Mouse (Mus musculus) right cerebral cortex, adult 18-20 months (tissue): Measurements from ENCODE around the gene Mrps21.
"Not testable (repeated sequence)": the region's sequence is repeated elsewhere in the genome, so short reads cannot be mapped to it uniquely, and the experiment has no call there.

Source experiments
- DNase-seq: peaks from one replicate; pipeline ENCODE4 v3.0.0; 2022; ENCODE audit warnings: mixed read lengths

The Mrps21 gene

GRCm38 (mm10) chr3:95871392-95871867 is at the start of gene Mrps21:
Gene Mrps21 (minus strand): TSS chr3:95871519.
- DNase-seq = peak; percentile 92

GRCm38 (mm10) chr3:95920532-95920931 is 49.2 kb upstream of the Mrps21 start:
- not testable (repeated sequence) for DNase-seq

GRCm38 (mm10) chr3:95916760-95917159 is 45.4 kb upstream of the Mrps21 start:
- no peak for DNase-seq

GRCm38 (mm10) chr3:95914706-95915105 is 43.4 kb upstream of the Mrps21 start:
- no peak for DNase-seq

GRCm38 (mm10) chr3:95907613-95908012 is 36.3 kb upstream of the Mrps21 start:
- DNase-seq = no peak

- DNase-seq = no peak
Observed at GRCm38 (mm10) chr3:95906860-95907259, 35.5 kb upstream of the Mrps21 start.

- peak; percentile 53 for DNase-seq
Observed at GRCm38 (mm10) chr3:95905940-95906492, 34.7 kb upstream of the Mrps21 start.

GRCm38 (mm10) chr3:95905146-95905939 is 34.0 kb upstream of the Mrps21 start:
- peak; percentile 70 for DNase-seq

- DNase-seq = no peak
Observed at GRCm38 (mm10) chr3:95904568-95904967, 33.2 kb upstream of the Mrps21 start, which contains the start of gene Car14. Gene Car14 (minus strand): TSS chr3:95904691.

GRCm38 (mm10) chr3:95903753-95904502 is 32.6 kb upstream of the Mrps21 start:
- DNase-seq = no peak

- DNase-seq = no peak
Observed at GRCm38 (mm10) chr3:95902643-95903042, 31.3 kb upstream of the Mrps21 start.

GRCm38 (mm10) chr3:95902373-95902625 is 31.0 kb upstream of the Mrps21 start:
- no peak for DNase-seq

- DNase-seq = no peak
Observed at GRCm38 (mm10) chr3:95901616-95902372, 30.5 kb upstream of the Mrps21 start.

GRCm38 (mm10) chr3:95899800-95900524 is 28.6 kb upstream of the Mrps21 start:
- no peak for DNase-seq

- DNase-seq = not testable (repeated sequence)
Observed at GRCm38 (mm10) chr3:95895501-95895900, 24.2 kb upstream of the Mrps21 start.

- DNase-seq = peak; percentile 23
Observed at GRCm38 (mm10) chr3:95894317-95895160, 23.2 kb upstream of the Mrps21 start.

- peak; percentile 99 for DNase-seq
Observed at GRCm38 (mm10) chr3:95893606-95894316, 22.4 kb upstream of the Mrps21 start, which contains the start of gene Aph1a. Gene Aph1a (plus strand): TSS chr3:95893969.

GRCm38 (mm10) chr3:95893126-95893525 is 21.8 kb upstream of the Mrps21 start:
- DNase-seq = no peak

- DNase-seq = no peak
Observed at GRCm38 (mm10) chr3:95892066-95893052, 21.0 kb upstream of the Mrps21 start.
